8 mouse cellular contexts compared by ENCODE assay signal in genomic region chr9:78821554-78822212, GRCm38 (mm10).
DNase-seq lines count a peak whose midpoint lies in the region; ATAC-seq and TF ChIP-seq lines count a peak whose summit lies in the region.
"Not testable (repeated sequence)": the region's sequence is repeated elsewhere in the genome, so short reads cannot be mapped to it uniquely, and the experiment has no call there.

No protein-coding gene starts in this region.

- DNase-seq in G1E (ENCODE audit: low spot score); intestine, embryonic 14.5 days (ENCODE audit: low spot score): not testable (repeated sequence)
- DNase-seq in cerebellum, adult 2 months = peak; percentile 29 to 47
- peak; percentile 33 for DNase-seq in retina, embryonic 14.5 days (ENCODE audit: low spot score)

- H3K27ac ChIP-seq in cerebellum, adult 2 months (ENCODE audit: insufficient read depth, low read length); embryonic facial prominence, embryonic 15.5 days (replicated peaks); heart, embryonic 11.5 days (ENCODE audit: low read depth, low read length); intestine, embryonic 14.5 days (ENCODE audit: low read depth); limb, embryonic 13.5 days: not testable (repeated sequence)

- not testable (repeated sequence) for H3K4me1 ChIP-seq in G1E (ENCODE audit: insufficient read depth, low read depth, low read length); cerebellum, adult 2 months (ENCODE audit: control insufficient read depth, insufficient read depth, low read length); embryonic facial prominence, embryonic 15.5 days; heart, embryonic 11.5 days (ENCODE audit: control insufficient read depth, insufficient read depth, low read length); intestine, embryonic 14.5 days (replicated peaks; ENCODE audit: control insufficient read depth, insufficient read depth, low read length); limb, embryonic 13.5 days

- not testable (repeated sequence) for TF ChIP-seq POLR2A in cerebellum, adult 2 months (IDR thresholded peaks at IDR 0.05; ENCODE audit: borderline replicate concordance, insufficient read depth, low read length)

- H3K9ac ChIP-seq in embryonic facial prominence, embryonic 15.5 days; intestine, embryonic 14.5 days (ENCODE audit: low read length): not testable (repeated sequence)
- peak overlapping the region; percentile 58; the same call in 1 of the 2 replicates for H3K9ac ChIP-seq in heart, embryonic 11.5 days (ENCODE audit: low read depth, low read length)
- H3K9ac ChIP-seq in limb, embryonic 13.5 days = peak overlapping the region; percentile 61

- H3K36me3 ChIP-seq in G1E (replicated peaks); embryonic facial prominence, embryonic 15.5 days; heart, embryonic 11.5 days (ENCODE audit: control insufficient read depth, insufficient read depth, low read length); intestine, embryonic 14.5 days (ENCODE audit: control insufficient read depth, insufficient read depth, low read length); limb, embryonic 13.5 days: not testable (repeated sequence)

- peak overlapping the region; percentile 64 for H3K4me3 ChIP-seq in G1E (ENCODE audit: low read depth, low read length)
- peak overlapping the region; percentile 49 for H3K4me3 ChIP-seq in cerebellum, adult 2 months (replicated peaks; ENCODE audit: insufficient read depth, low read depth, low read length)
- peak overlapping the region; percentile 35 for H3K4me3 ChIP-seq in embryonic facial prominence, embryonic 15.5 days (replicated peaks)
- peak overlapping the region; percentile 35 for H3K4me3 ChIP-seq in heart, embryonic 11.5 days (ENCODE audit: low read depth, low read length)
- H3K4me3 ChIP-seq in intestine, embryonic 14.5 days (ENCODE audit: low read depth, low read length) = peak overlapping the region; percentile 28
- peak overlapping the region; percentile 39 for H3K4me3 ChIP-seq in limb, embryonic 13.5 days

- ATAC-seq in G1E (ENCODE audit: extremely low read depth, insufficient number of reproducible peaks, low FRiP score, poor library complexity, severe bottlenecking); embryonic facial prominence, embryonic 15.5 days (ENCODE audit: insufficient number of reproducible peaks, low FRiP score, low TSS enrichment, low read depth); heart, embryonic 11.5 days (replicated peaks; ENCODE audit: insufficient number of reproducible peaks, low FRiP score, low TSS enrichment): not testable (repeated sequence)
- peak; percentile 75 for ATAC-seq in intestine, embryonic 14.5 days (replicated peaks; ENCODE audit: low FRiP score, low TSS enrichment, low read depth)
- ATAC-seq in limb, embryonic 13.5 days (ENCODE audit: low FRiP score, low read depth) = peak; percentile 64; the same call in 1 of the 2 replicates
- ATAC-seq in megakaryocyte progenitor cell, adult 5-6 weeks (replicated peaks; ENCODE audit: poor library complexity) = peak; percentile 76

- 8% methylated on average over 49 of the region's 52 CpGs for WGBS in cerebellum, adult 2 months
- WGBS in embryonic facial prominence, embryonic 15.5 days = 8% methylated on average over 37 of the region's 52 CpGs
- 17% methylated on average over 34 of the region's 52 CpGs for WGBS in heart, embryonic 11.5 days (ENCODE audit: insufficient replicate concordance)
- WGBS in intestine, embryonic 14.5 days = 7% methylated on average over 36 of the region's 52 CpGs
- WGBS in limb, embryonic 13.5 days = 8% methylated on average over 51 of the region's 52 CpGs

- not testable (repeated sequence) for TF ChIP-seq CTCF in G1E (IDR thresholded peaks at IDR 0.05; ENCODE audit: low read depth, low read length); cerebellum, adult 2 months (IDR thresholded peaks at IDR 0.05; ENCODE audit: borderline replicate concordance, insufficient read depth, low read depth, low read length)

- H3K9me3 ChIP-seq in G1E (replicated peaks); embryonic facial prominence, embryonic 15.5 days (replicated peaks); heart, embryonic 11.5 days (replicated peaks; ENCODE audit: control insufficient read depth, low read length); intestine, embryonic 14.5 days (ENCODE audit: control insufficient read depth, low read length); limb, embryonic 13.5 days: not testable (repeated sequence)

- H3K27me3 ChIP-seq in G1E (ENCODE audit: insufficient read depth, low read length); cerebellum, adult 2 months (ENCODE audit: control insufficient read depth, insufficient read depth, low read length); embryonic facial prominence, embryonic 15.5 days; heart, embryonic 11.5 days (ENCODE audit: control insufficient read depth, insufficient read depth, low read length); intestine, embryonic 14.5 days (replicated peaks; ENCODE audit: control insufficient read depth, insufficient read depth, low read length); limb, embryonic 13.5 days: not testable (repeated sequence)

- peak overlapping the region; percentile 51 for H3K4me2 ChIP-seq in embryonic facial prominence, embryonic 15.5 days (replicated peaks)
- peak overlapping the region; percentile 60 for H3K4me2 ChIP-seq in heart, embryonic 11.5 days
- H3K4me2 ChIP-seq in intestine, embryonic 14.5 days (ENCODE audit: low read length) = peak overlapping the region; percentile 55
- H3K4me2 ChIP-seq in limb, embryonic 13.5 days (replicated peaks) = peak overlapping the region; percentile 62
